Mouse (Mus musculus): Measurements from ENCODE around the gene Zfp961.

DNA sequence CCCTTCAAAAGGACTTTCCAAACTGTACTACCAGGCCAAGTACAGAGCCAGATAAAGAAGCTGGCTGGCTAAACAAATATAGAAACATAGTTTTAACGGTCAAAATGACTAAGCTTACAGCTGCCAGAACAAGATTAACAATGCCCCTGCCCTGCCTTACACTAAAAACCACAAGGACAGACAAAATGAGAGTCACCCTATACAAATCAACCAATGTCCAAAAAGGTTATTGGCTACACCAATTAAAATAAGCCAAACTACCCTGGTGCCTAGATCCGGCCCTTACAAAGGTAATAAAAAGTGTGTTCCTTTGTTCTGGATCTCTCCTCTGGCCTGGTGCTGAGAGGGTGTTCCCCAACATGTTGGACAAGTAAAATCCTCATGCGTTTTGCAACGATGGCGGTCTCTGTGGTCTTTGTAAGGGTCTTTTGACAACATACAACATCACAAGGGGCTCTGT is 43.0 kb upstream of the Zfp961 start:
- TF ChIP-seq EP300 (IDR thresholded peaks at IDR 0.05; ENCODE audit: low read depth), result no peak
- no peak for TF ChIP-seq CTCF (IDR thresholded peaks at IDR 0.05; ENCODE audit: low read depth)

Measured in liver, embryonic 14.5 days (tissue).